8 mouse cellular contexts compared by ENCODE assay signal in genomic region chr14:45318426-45319236, GRCm38 (mm10). TPM values are rescaled to one million over a fixed set of nuclear protein-coding genes. Genes with fewer than 3 reads are reported as not detected.
DNase-seq lines count a peak whose midpoint lies in the region; ATAC-seq lines count a peak whose summit lies in the region.

Ero1l (minus strand) TSS chr14:45318771.

- 2% methylated on average over 58 of the region's 74 CpGs for WGBS in hindbrain, embryonic 14.5 days

- no peaks in the 10 kb centered on the region for H3K9me3 ChIP-seq in hindbrain, embryonic 14.5 days (ENCODE audit: control insufficient read depth, low read length)

- DNase-seq in T-cell, adult 2 months (ENCODE audit: low spot score) = peak; percentile 77
- DNase-seq in cerebellum, postnatal 36 days = peak; percentile 79 to 86
- DNase-seq in frontal cortex, postnatal 36 days (ENCODE audit: low spot score in 2 of 2) = peak; percentile 86 to 87
- peak; percentile 87 for DNase-seq in hindbrain, embryonic 14.5 days (ENCODE audit: low spot score)
- peak; percentile 75 for DNase-seq in left cerebral cortex, adult 11 months (ENCODE audit: low spot score)
- peak; percentile 86 for DNase-seq in lung, postnatal 36 days
- peak; percentile 84 for DNase-seq in retina, embryonic 14.5 days (ENCODE audit: low spot score)
- DNase-seq in thymus, postnatal 36 days = peak; percentile 83 to 86

- H3K4me2 ChIP-seq in hindbrain, embryonic 14.5 days (replicated peaks) = peak within 1 kb of the TSS; percentile 57

- peak within 1 kb of the TSS; percentile 96 for H3K27ac ChIP-seq in hindbrain, embryonic 14.5 days

- peaks cover 29% of the 10 kb centered on the region for H3K4me1 ChIP-seq in hindbrain, embryonic 14.5 days (replicated peaks; ENCODE audit: control insufficient read depth, insufficient read depth, low read length)

- H3K9ac ChIP-seq in hindbrain, embryonic 14.5 days = peak within 1 kb of the TSS; percentile 96

- H3K36me3 ChIP-seq in hindbrain, embryonic 14.5 days (replicated peaks; ENCODE audit: control insufficient read depth, insufficient read depth) = no peaks in the 10 kb centered on the region

- H3K4me3 ChIP-seq in hindbrain, embryonic 14.5 days (replicated peaks; ENCODE audit: low read length) = peak within 1 kb of the TSS; percentile 95

- no peaks in the 10 kb centered on the region for H3K27me3 ChIP-seq in hindbrain, embryonic 14.5 days (ENCODE audit: control insufficient read depth, insufficient read depth, low read length)

- peak; percentile 97 for ATAC-seq in hindbrain, embryonic 14.5 days (ENCODE audit: low FRiP score)

RNA-seq across cellular contexts. Expression of gene Ero1l, which starts in this region (rescaled TPM):
- polyA plus RNA-seq in hindbrain, embryonic 14.5 days (2014; fragmentation: Nextera tagmentation; extraction: Ambion mirVana) = 23.2 and 25.3 TPM in 2 replicates

Comparison
In these comparisons a context has a peak if more than half of its experiments do, and no peak if none do; other contexts are left out.
1. Peak in every context shown above with its lines: DNase-seq, ATAC-seq, H3K4me3 ChIP-seq and H3K27ac ChIP-seq.